Mouse (Mus musculus): ENCODE measurements at regions not wholly inside any gene's neighbourhood (a gene's known extent, or its start where the extent isn't known, plus 50 kb on each side); places are given as distances from the start of the nearest gene placed in this dataset.

GRCm38 (mm10) chr2:171670945-171671547 is 372.2 kb downstream of the Cbln4 start:
- WGBS = 61% methylated on average over 8 of the region's 8 CpGs

GRCm38 (mm10) chr2:171668791-171669645 is 374.2 kb downstream of the Cbln4 start:
- Histone ChIP-seq H3K9me3 (no peaks in the 10 kb centered on the region; the same call in 1 of the 2 replicates), H3K27ac (replicated peaks) (no peak overlapping the region), H3K36me3 (no peaks in the 10 kb centered on the region), H3K4me3 (no peak overlapping the region), H3K27me3 (replicated peaks) (no peaks in the 10 kb centered on the region), H3K4me2 (peak overlapping the region; percentile 20; the same call in 1 of the 2 replicates), H3K9ac (no peak overlapping the region), H3K4me1 (peaks cover 9% of the 10 kb centered on the region)
- 24% methylated on average over 4 of the region's 4 CpGs for WGBS
- no peak for ATAC-seq (ENCODE audit: extremely low read depth, insufficient number of reproducible peaks, low FRiP score, low TSS enrichment)

More at GRCm38 (mm10) chr2:171670945-171671547, 372.2 kb downstream of the Cbln4 start:
- Histone ChIP-seq H3K27ac (replicated peaks) (no peak overlapping the region), H3K9ac (no peak overlapping the region), H3K4me3 (no peak overlapping the region), H3K9me3 (no peaks in the 10 kb centered on the region; the same call in none of the 2 replicates), H3K27me3 (replicated peaks) (no peaks in the 10 kb centered on the region), H3K36me3 (no peaks in the 10 kb centered on the region), H3K4me2 (no peak overlapping the region), H3K4me1 (peaks cover 9% of the 10 kb centered on the region)
- ATAC-seq (ENCODE audit: extremely low read depth, insufficient number of reproducible peaks, low FRiP score, low TSS enrichment) = no peak

DNA sequence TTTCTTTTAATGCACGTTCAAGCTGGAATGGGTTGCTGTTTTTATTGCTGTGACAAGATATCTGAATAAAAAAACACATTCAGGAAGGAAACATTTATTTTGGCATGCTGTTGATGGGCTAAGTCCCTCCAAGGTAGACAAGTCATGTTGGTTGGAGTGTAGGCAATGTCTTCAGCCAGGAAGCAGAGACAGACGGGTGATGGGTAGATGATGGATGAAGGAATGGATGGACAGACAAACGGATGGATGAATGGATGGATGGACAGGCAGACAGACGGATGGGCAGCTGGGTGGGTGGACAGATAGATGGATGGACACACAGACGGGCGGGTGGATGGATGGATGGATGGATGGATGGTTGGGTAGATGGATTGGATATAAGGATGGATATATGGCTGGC is 380.7 kb downstream of the Cbln4 start:
- ATAC-seq (ENCODE audit: extremely low read depth, insufficient number of reproducible peaks, low FRiP score, low TSS enrichment) = no peak
- WGBS = 75% methylated on average over 6 of the region's 6 CpGs
- Histone ChIP-seq H3K4me2 (no peak overlapping the region), H3K36me3 (no peaks in the 10 kb centered on the region), H3K4me3 (no peak overlapping the region), H3K27me3 (replicated peaks) (no peaks in the 10 kb centered on the region), H3K27ac (replicated peaks) (no peak overlapping the region), H3K9me3 (no peaks in the 10 kb centered on the region), H3K4me1 (no peaks in the 10 kb centered on the region), H3K9ac (no peak overlapping the region)

DNA sequence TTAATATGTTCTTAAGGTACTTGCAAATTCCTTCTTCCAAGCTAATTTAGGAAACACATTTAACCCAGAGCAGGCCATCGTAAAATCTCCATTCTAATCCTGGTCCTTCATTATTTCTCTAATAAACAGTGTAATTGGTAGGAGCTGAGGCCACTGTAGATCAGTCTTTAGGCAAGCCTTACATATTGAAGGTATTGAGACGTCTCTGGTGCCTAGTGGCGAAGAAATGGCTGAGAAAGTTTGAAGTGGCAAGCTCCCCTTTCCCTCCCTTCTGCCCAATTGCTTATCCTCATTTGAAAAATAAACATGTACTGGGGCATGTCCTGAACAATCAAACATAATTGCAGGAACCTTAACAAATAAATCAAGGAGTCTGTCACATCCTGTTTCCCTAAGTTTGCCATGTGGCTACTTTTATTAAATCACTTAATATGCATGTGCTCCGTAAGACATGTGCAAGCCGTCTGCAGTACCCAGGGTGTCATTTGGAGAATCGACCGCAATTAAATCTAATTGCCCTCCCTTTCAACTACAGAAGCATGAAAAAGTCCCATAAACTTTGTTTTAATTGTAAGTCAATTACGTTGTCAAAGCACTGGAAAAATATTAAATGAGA is 381.3 kb downstream of the Cbln4 start:
- no peaks in the 10 kb centered on the region for H3K9me3 ChIP-seq
- no peaks in the 10 kb centered on the region for H3K4me1 ChIP-seq
- H3K27ac ChIP-seq (replicated peaks) = no peak overlapping the region
- 76% methylated on average over 8 of the region's 8 CpGs for WGBS
- H3K4me3 ChIP-seq = no peak overlapping the region
- no peaks in the 10 kb centered on the region for H3K27me3 ChIP-seq (replicated peaks)
- ATAC-seq (ENCODE audit: extremely low read depth, insufficient number of reproducible peaks, low FRiP score, low TSS enrichment) = no peak
- H3K4me2 ChIP-seq = no peak overlapping the region
- no peak overlapping the region for H3K9ac ChIP-seq
- H3K36me3 ChIP-seq = no peaks in the 10 kb centered on the region

GRCm38 (mm10) chr2:171657125-171657524 is 386.1 kb downstream of the Cbln4 start:
- Histone ChIP-seq H3K27me3 (replicated peaks) (no peaks in the 10 kb centered on the region), H3K27ac (replicated peaks) (no peak overlapping the region), H3K4me2 (no peak overlapping the region), H3K4me1 (no peaks in the 10 kb centered on the region; the same call in 1 of the 2 replicates), H3K36me3 (no peaks in the 10 kb centered on the region), H3K9ac (no peak overlapping the region), H3K4me3 (no peak overlapping the region), H3K9me3 (no peaks in the 10 kb centered on the region)
- 49% methylated on average over 7 of the region's 7 CpGs for WGBS
- ATAC-seq (ENCODE audit: extremely low read depth, insufficient number of reproducible peaks, low FRiP score, low TSS enrichment) = no peak

DNA sequence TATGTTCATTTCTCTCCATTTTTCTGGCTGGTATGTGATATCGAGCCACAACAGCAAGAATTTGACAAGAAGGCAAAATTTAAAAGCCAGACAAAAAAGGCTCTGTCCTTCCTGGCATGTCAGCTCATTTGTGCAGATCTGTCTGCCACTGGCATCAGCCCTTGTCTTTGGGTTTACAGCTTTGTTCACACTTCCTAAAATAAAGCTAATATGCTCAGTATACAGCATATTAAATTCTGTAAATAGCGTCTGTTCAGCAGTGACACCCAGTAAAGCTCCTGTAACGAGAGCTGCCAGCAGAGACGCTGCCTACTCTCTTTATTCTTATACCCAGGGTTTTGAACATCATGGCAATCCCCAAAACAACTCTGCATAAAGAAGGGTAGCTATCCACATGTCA is 401.5 kb downstream of the Cbln4 start:
- H3K27me3 ChIP-seq (replicated peaks) = no peaks in the 10 kb centered on the region
- peaks cover 11% of the 10 kb centered on the region for H3K4me1 ChIP-seq
- no peaks in the 10 kb centered on the region for H3K9me3 ChIP-seq
- no peaks in the 10 kb centered on the region for H3K36me3 ChIP-seq
- no peak overlapping the region for H3K4me3 ChIP-seq
- ATAC-seq (ENCODE audit: extremely low read depth, insufficient number of reproducible peaks, low FRiP score, low TSS enrichment) = no peak
- H3K9ac ChIP-seq = no peak overlapping the region
- H3K4me2 ChIP-seq = no peak overlapping the region
- 72% methylated on average over 4 of the region's 4 CpGs for WGBS
- H3K27ac ChIP-seq (replicated peaks) = no peak overlapping the region

DNA sequence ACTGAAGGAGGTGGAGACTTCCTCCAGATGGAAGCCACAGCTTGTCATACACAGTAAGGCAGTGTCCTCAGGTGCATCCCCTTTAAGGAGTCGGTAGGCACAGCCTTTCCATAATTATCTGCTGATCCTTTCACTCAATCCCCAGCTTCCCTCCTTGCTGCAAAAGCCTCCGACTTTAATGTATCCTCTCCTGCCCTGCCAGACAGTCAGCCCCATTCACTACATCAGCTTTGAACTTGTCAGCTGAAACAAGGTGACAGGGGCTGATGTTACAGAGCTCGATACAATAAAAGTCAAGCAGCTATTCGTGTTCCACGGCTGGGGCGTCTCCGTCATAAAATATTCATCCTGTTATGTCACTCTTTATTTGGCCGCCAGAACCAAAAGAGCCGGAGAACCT is 402.8 kb downstream of the Cbln4 start:
- Histone ChIP-seq H3K4me3 (no peak overlapping the region), H3K36me3 (no peaks in the 10 kb centered on the region), H3K4me1 (peaks cover 12% of the 10 kb centered on the region), H3K9me3 (no peaks in the 10 kb centered on the region), H3K4me2 (no peak overlapping the region), H3K27ac (replicated peaks) (no peak overlapping the region), H3K27me3 (replicated peaks) (no peaks in the 10 kb centered on the region), H3K9ac (no peak overlapping the region)
- 66% methylated on average over 9 of the region's 9 CpGs for WGBS
- no peak for ATAC-seq (ENCODE audit: extremely low read depth, insufficient number of reproducible peaks, low FRiP score, low TSS enrichment)

GRCm38 (mm10) chr2:171638931-171639330 is 404.3 kb downstream of the Cbln4 start:
- H3K4me1 ChIP-seq = peaks cover 12% of the 10 kb centered on the region
- H3K4me3 ChIP-seq = no peak overlapping the region
- no peaks in the 10 kb centered on the region for H3K27me3 ChIP-seq (replicated peaks)
- H3K9me3 ChIP-seq = no peaks in the 10 kb centered on the region
- no peaks in the 10 kb centered on the region for H3K36me3 ChIP-seq
- WGBS = 89% methylated on average over 6 of the region's 6 CpGs
- ATAC-seq (ENCODE audit: extremely low read depth, insufficient number of reproducible peaks, low FRiP score, low TSS enrichment) = no peak
- H3K4me2 ChIP-seq = no peak overlapping the region
- no peak overlapping the region for H3K9ac ChIP-seq
- no peak overlapping the region for H3K27ac ChIP-seq (replicated peaks)

GRCm38 (mm10) chr2:171636837-171637236 is 406.4 kb downstream of the Cbln4 start:
- H3K4me3 ChIP-seq = no peak overlapping the region
- WGBS = 35% methylated on average over 6 of the region's 6 CpGs
- no peak overlapping the region for H3K9ac ChIP-seq
- H3K4me2 ChIP-seq = no peak overlapping the region
- H3K4me1 ChIP-seq = peaks cover 12% of the 10 kb centered on the region
- H3K36me3 ChIP-seq = no peaks in the 10 kb centered on the region
- no peak for ATAC-seq (ENCODE audit: extremely low read depth, insufficient number of reproducible peaks, low FRiP score, low TSS enrichment)
- H3K9me3 ChIP-seq = no peaks in the 10 kb centered on the region
- no peak overlapping the region for H3K27ac ChIP-seq (replicated peaks)
- no peaks in the 10 kb centered on the region for H3K27me3 ChIP-seq (replicated peaks)

GRCm38 (mm10) chr2:171633355-171634097 is 409.7 kb downstream of the Cbln4 start:
- Histone ChIP-seq H3K27ac (replicated peaks) (peak overlapping the region; percentile 67; the same call in 1 of the 2 replicates), H3K4me3 (no peak overlapping the region), H3K4me1 (peaks cover 3% of the 10 kb centered on the region; the same call in 1 of the 2 replicates), H3K27me3 (replicated peaks) (no peaks in the 10 kb centered on the region), H3K36me3 (no peaks in the 10 kb centered on the region), H3K4me2 (no peak overlapping the region), H3K9ac (no peak overlapping the region), H3K9me3 (no peaks in the 10 kb centered on the region)
- ATAC-seq (ENCODE audit: extremely low read depth, insufficient number of reproducible peaks, low FRiP score, low TSS enrichment) = no peak
- WGBS = 48% methylated on average over 15 of the region's 15 CpGs

DNA sequence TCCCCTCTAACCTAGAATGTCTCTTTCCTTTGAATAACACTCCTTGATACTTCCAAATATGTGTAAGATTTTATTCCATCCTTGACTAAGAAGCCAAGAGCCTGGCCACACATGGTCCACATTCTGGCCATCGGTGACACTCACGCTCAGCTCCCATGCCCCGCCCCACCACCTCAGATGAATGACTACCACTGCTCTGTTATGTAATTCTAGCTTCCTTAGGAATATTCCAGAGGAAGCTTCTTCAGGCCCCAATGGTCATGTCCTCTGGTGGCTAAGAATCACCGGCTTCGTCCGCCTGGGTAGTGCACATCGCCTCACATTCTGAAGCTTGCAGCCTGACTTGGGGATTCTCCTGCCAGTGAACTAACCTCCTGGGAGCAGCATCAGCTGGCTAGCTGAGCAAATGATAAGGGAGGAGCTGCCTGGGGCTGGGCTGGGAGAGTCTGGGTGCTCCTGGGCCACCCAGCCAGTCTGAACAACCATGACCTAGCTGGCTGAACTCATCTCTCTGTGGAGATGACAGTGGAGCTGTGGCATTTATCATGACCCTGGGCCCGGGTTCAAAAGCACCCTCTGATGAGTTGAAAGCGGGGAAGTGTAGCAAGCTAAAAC is 413.1 kb downstream of the Cbln4 start:
- Histone ChIP-seq H3K27me3 (replicated peaks) (no peaks in the 10 kb centered on the region), H3K4me2 (no peak overlapping the region), H3K9me3 (no peaks in the 10 kb centered on the region), H3K27ac (replicated peaks) (no peak overlapping the region), H3K4me3 (no peak overlapping the region), H3K9ac (no peak overlapping the region), H3K36me3 (no peaks in the 10 kb centered on the region), H3K4me1 (no peaks in the 10 kb centered on the region)
- ATAC-seq (ENCODE audit: extremely low read depth, insufficient number of reproducible peaks, low FRiP score, low TSS enrichment) = no peak
- WGBS = 84% methylated on average over 9 of the region's 9 CpGs
